ENCODE assay signal across 24 mouse cellular contexts in genomic region chr7:119847396-119847795, GRCm38 (mm10). TPM values are rescaled to one million over a fixed set of nuclear protein-coding genes. Genes with fewer than 3 reads are reported as not detected.
DNase-seq lines count a peak whose midpoint lies in the region; ATAC-seq and TF ChIP-seq lines count a peak whose summit lies in the region.
"Had no signal": no experiment of that assay in that cellular context is flagged by ENCODE, and none has a peak within 500 bp of the region (broad histone marks: within the 10 kb centered on the region; RNA-seq: fewer than 3 reads in every experiment).

No protein-coding gene starts in this region.

- no peaks in the 10 kb centered on the region for H3K9me3 ChIP-seq in kidney, embryonic 16.5 days (ENCODE audit: low read length)
- H3K9me3 ChIP-seq in kidney, embryonic 14.5 days (ENCODE audit: control insufficient read depth, low read length) = no peaks in the 10 kb centered on the region
- H3K9me3 ChIP-seq: embryonic facial prominence, embryonic 10.5 days; forebrain, embryonic 10.5 days; heart, embryonic 10.5 days; heart, embryonic 15.5 days; hindbrain, embryonic 13.5 days had no signal

- 45% methylated on average over 2 of the region's 2 CpGs for WGBS in kidney, adult 2 months
- WGBS in kidney, embryonic 16.5 days = 88% methylated on average over 2 of the region's 2 CpGs
- 94% methylated on average over 2 of the region's 2 CpGs for WGBS in kidney, embryonic 14.5 days

- no peaks in the 10 kb centered on the region; the same call in 1 of the 2 replicates for H3K36me3 ChIP-seq in kidney, adult 2 months (ENCODE audit: control insufficient read depth, insufficient read depth, low read length)
- H3K36me3 ChIP-seq in kidney, embryonic 16.5 days (ENCODE audit: insufficient read depth, low read length) = 0 out of 2 replicates have a peak, but pooled peaks cover 19% of the 10 kb centered on the region
- peaks cover 29% of the 10 kb centered on the region for H3K36me3 ChIP-seq in kidney, embryonic 14.5 days (ENCODE audit: control insufficient read depth, insufficient read depth, low read length)
- H3K36me3 ChIP-seq: hindbrain, embryonic 13.5 days had no signal

- no peak for TF ChIP-seq CTCF in kidney, adult 2 months (conservative IDR thresholded peaks at IDR 0.05; ENCODE audit: insufficient read depth, insufficient read length, low read depth, low read length)

- no peak overlapping the region for H3K4me2 ChIP-seq in kidney, embryonic 16.5 days (replicated peaks; ENCODE audit: low read depth, low read length)
- no peak overlapping the region for H3K4me2 ChIP-seq in kidney, embryonic 14.5 days (replicated peaks; ENCODE audit: low read depth, low read length)
- H3K4me2 ChIP-seq: heart, embryonic 15.5 days; hindbrain, embryonic 13.5 days had no signal

- H3K9ac ChIP-seq in kidney, embryonic 16.5 days (replicated peaks; ENCODE audit: low read length) = no peak overlapping the region
- H3K9ac ChIP-seq in kidney, embryonic 14.5 days (ENCODE audit: low read depth, low read length) = no peak overlapping the region
- H3K9ac ChIP-seq: heart, embryonic 15.5 days; hindbrain, embryonic 13.5 days had no signal

- 0 out of 2 replicates have a peak overlapping the region, but pooled peaks have one; percentile 13 for H3K27ac ChIP-seq in kidney, adult 2 months (ENCODE audit: insufficient read depth, low read depth, low read length)
- no peak overlapping the region for H3K27ac ChIP-seq in kidney, embryonic 16.5 days (ENCODE audit: low read length)
- no peak overlapping the region for H3K27ac ChIP-seq in kidney, embryonic 14.5 days (ENCODE audit: low read depth, low read length)
- H3K27ac ChIP-seq: embryonic facial prominence, embryonic 10.5 days; forebrain, embryonic 10.5 days; gastrocnemius, adult 2 months; heart, embryonic 10.5 days; heart, embryonic 15.5 days; hindbrain, embryonic 13.5 days; hindbrain, postnatal 0 days had no signal

- no peak for ATAC-seq in kidney, embryonic 16.5 days (ENCODE audit: low FRiP score, low TSS enrichment)
- ATAC-seq in kidney, embryonic 14.5 days (ENCODE audit: low FRiP score, low TSS enrichment) = no peak
- ATAC-seq in megakaryocyte, adult 5-6 weeks (ENCODE audit: poor library complexity, severe bottlenecking) = no peak
- ATAC-seq: activated CD4-positive, CD25-positive, alpha-beta regulatory T cell, adult 4 months; forebrain, embryonic 14.5 days; hindbrain, postnatal 0 days; Patski had no signal

- DNase-seq in adrenal gland, postnatal 14 days = peak; percentile 43
- no peak for DNase-seq in adrenal gland, adult 18-20 months (ENCODE audit: low spot score in 2 of 2)
- DNase-seq in kidney, adult 2 months = peak; percentile 36
- peak; percentile 35 to 42 for DNase-seq in kidney, postnatal 36 days
- peak; percentile 95 for DNase-seq in fat pad, adult 2 months (ENCODE audit: extremely low read depth, low read depth, low spot score)
- DNase-seq: cerebellum, adult 2 months; cerebellum, postnatal 10 days; gastrocnemius, adult 2 months; gastrocnemius, postnatal 25 days; heart, adult 18-20 months; heart, postnatal 14 days had no signal

- no peak overlapping the region for H3K4me3 ChIP-seq in kidney, adult 2 months (ENCODE audit: insufficient read depth, low read depth, low read length)
- H3K4me3 ChIP-seq in kidney, embryonic 16.5 days (ENCODE audit: low read length) = no peak overlapping the region
- H3K4me3 ChIP-seq in kidney, embryonic 14.5 days (ENCODE audit: low read length) = no peak overlapping the region
- H3K4me3 ChIP-seq: embryonic facial prominence, embryonic 10.5 days; forebrain, embryonic 10.5 days; gastrocnemius, adult 2 months; heart, embryonic 10.5 days; heart, embryonic 15.5 days; hindbrain, embryonic 13.5 days had no signal

- no peak for TF ChIP-seq POLR2A in kidney, adult 2 months (IDR thresholded peaks at IDR 0.05; ENCODE audit: low read depth, low read length)

- H3K27me3 ChIP-seq in kidney, adult 2 months (replicated peaks; ENCODE audit: control insufficient read depth, insufficient read depth, low read length) = no peaks in the 10 kb centered on the region
- H3K27me3 ChIP-seq in kidney, embryonic 16.5 days (ENCODE audit: insufficient read depth, low read length) = no peaks in the 10 kb centered on the region
- H3K27me3 ChIP-seq in kidney, embryonic 14.5 days (ENCODE audit: control insufficient read depth, insufficient read depth, low read length) = no peaks in the 10 kb centered on the region
- H3K27me3 ChIP-seq: CH12.LX; heart, embryonic 15.5 days; hindbrain, embryonic 13.5 days; Patski had no signal

- peaks cover 4% of the 10 kb centered on the region; the same call in 1 of the 2 replicates for H3K4me1 ChIP-seq in kidney, adult 2 months (ENCODE audit: control insufficient read depth, insufficient read depth, low read length)
- H3K4me1 ChIP-seq in kidney, embryonic 16.5 days (ENCODE audit: insufficient read depth, low read length) = no peaks in the 10 kb centered on the region
- H3K4me1 ChIP-seq in kidney, embryonic 14.5 days (ENCODE audit: control insufficient read depth, insufficient read depth, low read length) = no peaks in the 10 kb centered on the region
- H3K4me1 ChIP-seq: embryonic facial prominence, embryonic 10.5 days; forebrain, embryonic 10.5 days; heart, embryonic 10.5 days; heart, embryonic 15.5 days; hindbrain, embryonic 13.5 days had no signal

RNA-seq across cellular contexts. Expression of gene Lyrm1, which starts 48.3 kb away (rescaled TPM):
- 7.8 and 11.9 TPM in 2 replicates for total RNA-seq in adrenal gland, postnatal 14 days (2021)
- total RNA-seq in adrenal gland, adult 18-20 months (2021) = 1 to 10 TPM; 7.4 to 8.9 TPM
- 4.7 and 6.7 TPM in 2 replicates for polyA plus RNA-seq in kidney, adult 2 months (2012; rRNA removed)
- polyA plus RNA-seq in kidney, embryonic 16.5 days (2015; fragmentation: Nextera tagmentation; extraction: Ambion mirVana) = 6.5 and 7.4 TPM in 2 replicates
- polyA plus RNA-seq in kidney, embryonic 14.5 days (2014; fragmentation: Nextera tagmentation; extraction: Ambion mirVana) = 8.3 and 8.6 TPM in 2 replicates
- total RNA-seq in megakaryocyte, adult 5-6 weeks (2015) = 7.9 and 11.0 TPM in 2 replicates
- 10.9 and 11.0 TPM in 2 replicates for total RNA-seq in megakaryocyte, adult 5-6 weeks (2017)

RNA-seq across cellular contexts. Expression of gene Dcun1d3, which starts 48.7 kb away (rescaled TPM):
- 37.4 and 47.7 TPM in 2 replicates for total RNA-seq in adrenal gland, postnatal 14 days (2021)
- total RNA-seq in adrenal gland, adult 18-20 months (2021) = 10 to 100 TPM; 39.2 to 43.1 TPM
- polyA plus RNA-seq in kidney, adult 2 months (2012; rRNA removed) = 7.6 and 8.6 TPM in 2 replicates
- 10.9 and 11.3 TPM in 2 replicates for polyA plus RNA-seq in kidney, embryonic 16.5 days (2015; fragmentation: Nextera tagmentation; extraction: Ambion mirVana)
- 5.6 and 5.9 TPM in 2 replicates for polyA plus RNA-seq in kidney, embryonic 14.5 days (2014; fragmentation: Nextera tagmentation; extraction: Ambion mirVana)
- total RNA-seq in megakaryocyte, adult 5-6 weeks (2015) = 5.1 and 9.5 TPM in 2 replicates
- total RNA-seq in megakaryocyte, adult 5-6 weeks (2017) = 8.7 and 10.9 TPM in 2 replicates

RNA-seq across cellular contexts. Expression of gene Eri2, which starts 53.5 kb away (rescaled TPM):
- total RNA-seq in adrenal gland, postnatal 14 days (2021) = 7.5 and 9.4 TPM in 2 replicates
- total RNA-seq in adrenal gland, adult 18-20 months (2021) = 1 to 10 TPM; 5.8 to 6.6 TPM
- polyA plus RNA-seq in kidney, adult 2 months (2012; rRNA removed) = 0.90 and 1.1 TPM in 2 replicates
- 26.2 and 26.5 TPM in 2 replicates for polyA plus RNA-seq in kidney, embryonic 16.5 days (2015; fragmentation: Nextera tagmentation; extraction: Ambion mirVana)
- 23.8 and 31.7 TPM in 2 replicates for polyA plus RNA-seq in kidney, embryonic 14.5 days (2014; fragmentation: Nextera tagmentation; extraction: Ambion mirVana)
- 17.0 and 18.0 TPM in 2 replicates for total RNA-seq in megakaryocyte, adult 5-6 weeks (2015)
- total RNA-seq in megakaryocyte, adult 5-6 weeks (2017) = 7.6 and 10.2 TPM in 2 replicates

RNA-seq across cellular contexts. Expression of gene Rexo5, which starts 53.6 kb away (rescaled TPM):
- total RNA-seq in adrenal gland, postnatal 14 days (2021) = 6.8 and 13.3 TPM in 2 replicates
- total RNA-seq in adrenal gland, adult 18-20 months (2021) = 1 to 10 TPM; 4.5 to 7.5 TPM
- polyA plus RNA-seq in kidney, adult 2 months (2012; rRNA removed) = 2.1 and 2.2 TPM in 2 replicates
- 23.9 and 27.7 TPM in 2 replicates for polyA plus RNA-seq in kidney, embryonic 16.5 days (2015; fragmentation: Nextera tagmentation; extraction: Ambion mirVana)
- 22.9 and 30.6 TPM in 2 replicates for polyA plus RNA-seq in kidney, embryonic 14.5 days (2014; fragmentation: Nextera tagmentation; extraction: Ambion mirVana)
- total RNA-seq in megakaryocyte, adult 5-6 weeks (2015) = 23.1 and 31.6 TPM in 2 replicates
- total RNA-seq in megakaryocyte, adult 5-6 weeks (2017) = 24.5 and 38.9 TPM in 2 replicates

Comparison
In these comparisons a context has a peak if more than half of its experiments do, and no peak if none do; other contexts are left out.
1. DNase-seq: peak in adrenal gland, postnatal 14 days (single experiment), kidney, adult 2 months (single experiment), kidney, postnatal 36 days (2 of 2) and fat pad, adult 2 months (single experiment); none in adrenal gland, adult 18-20 months (0 of 2).